Mouse (Mus musculus): ENCODE data around the gene Laptm5. TPM values are rescaled to one million over a fixed set of nuclear protein-coding genes. Genes with fewer than 3 reads are reported as not detected.
A peak's percentile ranks its signal among the peaks of the same experiment; 100 is the strongest.

The Laptm5 gene
- polyA plus RNA-seq, 1 experiment from 2014 or later, result 91.2 TPM

GRCm38 (mm10) chr4:130905882-130906281 lies 7.0 kb upstream of the Laptm5 start:
- Histone ChIP-seq H3K36me3 (ENCODE audit: control insufficient read depth, insufficient read depth) (no peaks in the 10 kb centered on the region), H3K4me3 (ENCODE audit: low read depth, low read length) (no peak overlapping the region), H3K4me1 (ENCODE audit: control insufficient read depth, low read depth, low read length) (peaks cover 9% of the 10 kb centered on the region), H3K27me3 (ENCODE audit: control insufficient read depth, insufficient read depth, low read depth, low read length) (no peaks in the 10 kb centered on the region), H3K4me2 (ENCODE audit: low read depth, low read length) (no peak overlapping the region), H3K9ac (ENCODE audit: low read depth, low read length) (no peak overlapping the region), H3K9me3 (replicated peaks; ENCODE audit: control insufficient read depth, low read length) (no peaks in the 10 kb centered on the region), H3K27ac (ENCODE audit: low read length) (no peak overlapping the region)
- ATAC-seq (ENCODE audit: low read depth), result no peak
- 46% methylated on average over 6 of the region's 6 CpGs for WGBS (ENCODE audit: insufficient replicate concordance)

- no peak for ATAC-seq (ENCODE audit: low read depth)
- H3K9me3 ChIP-seq (replicated peaks; ENCODE audit: control insufficient read depth, low read length), result no peaks in the 10 kb centered on the region
- H3K27me3 ChIP-seq (ENCODE audit: control insufficient read depth, insufficient read depth, low read depth, low read length), result no peaks in the 10 kb centered on the region
- no peak overlapping the region for H3K4me3 ChIP-seq (ENCODE audit: low read depth, low read length)
- peaks cover 9% of the 10 kb centered on the region for H3K4me1 ChIP-seq (ENCODE audit: control insufficient read depth, low read depth, low read length)
- H3K36me3 ChIP-seq (ENCODE audit: control insufficient read depth, insufficient read depth), result no peaks in the 10 kb centered on the region
- H3K9ac ChIP-seq (ENCODE audit: low read depth, low read length), result no peak overlapping the region
- H3K4me2 ChIP-seq (ENCODE audit: low read depth, low read length), result no peak overlapping the region
- WGBS (ENCODE audit: insufficient replicate concordance), result 59% methylated on average over 8 of the region's 8 CpGs
- H3K27ac ChIP-seq (ENCODE audit: low read length), result no peak overlapping the region
Measured at GRCm38 (mm10) chr4:130906296-130906695, 6.6 kb upstream of the Laptm5 start.

GRCm38 (mm10) chr4:130907200-130908069 lies 5.5 kb upstream of the Laptm5 start:
- Histone ChIP-seq H3K4me2 (ENCODE audit: low read depth, low read length) (no peak overlapping the region), H3K27ac (ENCODE audit: low read length) (no peak overlapping the region), H3K9me3 (replicated peaks; ENCODE audit: control insufficient read depth, low read length) (no peaks in the 10 kb centered on the region), H3K4me3 (ENCODE audit: low read depth, low read length) (no peak overlapping the region), H3K4me1 (ENCODE audit: control insufficient read depth, low read depth, low read length) (peaks cover 6% of the 10 kb centered on the region), H3K9ac (ENCODE audit: low read depth, low read length) (no peak overlapping the region), H3K27me3 (ENCODE audit: control insufficient read depth, insufficient read depth, low read depth, low read length) (no peaks in the 10 kb centered on the region), H3K36me3 (ENCODE audit: control insufficient read depth, insufficient read depth) (no peaks in the 10 kb centered on the region)
- no peak for ATAC-seq (ENCODE audit: low read depth)
- 75% methylated on average over 19 of the region's 19 CpGs for WGBS (ENCODE audit: insufficient replicate concordance)

- ATAC-seq (ENCODE audit: low read depth), result no peak
- no peak overlapping the region for H3K4me2 ChIP-seq (ENCODE audit: low read depth, low read length)
- no peaks in the 10 kb centered on the region for H3K9me3 ChIP-seq (replicated peaks; ENCODE audit: control insufficient read depth, low read length)
- no peak overlapping the region for H3K4me3 ChIP-seq (ENCODE audit: low read depth, low read length)
- H3K27me3 ChIP-seq (ENCODE audit: control insufficient read depth, insufficient read depth, low read depth, low read length), result no peaks in the 10 kb centered on the region
- peaks cover 6% of the 10 kb centered on the region for H3K4me1 ChIP-seq (ENCODE audit: control insufficient read depth, low read depth, low read length)
- no peak overlapping the region for H3K9ac ChIP-seq (ENCODE audit: low read depth, low read length)
- 80% methylated on average over 10 of the region's 10 CpGs for WGBS (ENCODE audit: insufficient replicate concordance)
- no peak overlapping the region for H3K27ac ChIP-seq (ENCODE audit: low read length)
- H3K36me3 ChIP-seq (ENCODE audit: control insufficient read depth, insufficient read depth), result no peaks in the 10 kb centered on the region
Measured at GRCm38 (mm10) chr4:130908133-130908532, 4.8 kb upstream of the Laptm5 start.

DNA sequence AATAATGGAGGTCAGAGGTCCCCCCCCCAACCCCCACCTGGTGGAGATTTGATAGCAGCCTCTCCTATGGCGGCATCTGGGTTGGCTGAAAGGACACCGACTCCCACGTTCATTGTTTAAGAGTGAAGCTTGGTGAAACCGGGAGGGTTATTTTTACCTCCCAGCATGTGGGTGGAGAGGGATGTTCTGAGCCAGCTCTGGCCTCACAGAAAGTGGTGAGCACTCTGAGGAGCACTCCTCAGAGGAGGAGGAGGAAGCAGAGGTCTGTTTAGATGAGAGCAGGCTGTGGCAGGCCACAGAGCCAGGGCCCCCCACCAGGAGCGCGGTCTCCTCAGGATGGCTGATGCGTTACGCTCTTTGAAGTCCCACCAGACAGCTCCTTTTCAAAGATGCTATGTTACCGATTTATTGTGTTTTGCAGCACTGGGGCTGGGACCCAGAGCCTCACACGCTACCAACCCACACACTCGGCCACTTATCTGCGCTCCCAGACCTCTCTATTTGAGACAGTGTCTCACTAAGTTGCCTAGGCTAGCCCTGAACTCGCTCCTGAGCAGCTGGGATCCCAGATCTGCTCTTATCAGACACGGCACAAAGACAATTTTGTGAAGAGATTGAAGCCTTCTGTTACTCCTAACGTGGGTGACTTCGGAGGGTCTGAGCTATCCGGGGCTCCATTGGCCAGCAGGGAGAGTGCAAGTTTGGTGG lies 3.6 kb upstream of the Laptm5 start:
- WGBS (ENCODE audit: insufficient replicate concordance), result 24% methylated on average over 17 of the region's 17 CpGs
- H3K9me3 ChIP-seq (replicated peaks; ENCODE audit: control insufficient read depth, low read length), result no peaks in the 10 kb centered on the region
- H3K9ac ChIP-seq (ENCODE audit: low read depth, low read length), result no peak overlapping the region
- H3K4me3 ChIP-seq (ENCODE audit: low read depth, low read length), result no peak overlapping the region
- peaks cover 6% of the 10 kb centered on the region for H3K4me1 ChIP-seq (ENCODE audit: control insufficient read depth, low read depth, low read length)
- no peaks in the 10 kb centered on the region for H3K36me3 ChIP-seq (ENCODE audit: control insufficient read depth, insufficient read depth)
- peak; percentile 31; the same call in 1 of the 2 replicates for ATAC-seq (ENCODE audit: low read depth)
- H3K27ac ChIP-seq (ENCODE audit: low read length), result no peak overlapping the region
- no peak overlapping the region for H3K4me2 ChIP-seq (ENCODE audit: low read depth, low read length)
- no peaks in the 10 kb centered on the region for H3K27me3 ChIP-seq (ENCODE audit: control insufficient read depth, insufficient read depth, low read depth, low read length)

DNA sequence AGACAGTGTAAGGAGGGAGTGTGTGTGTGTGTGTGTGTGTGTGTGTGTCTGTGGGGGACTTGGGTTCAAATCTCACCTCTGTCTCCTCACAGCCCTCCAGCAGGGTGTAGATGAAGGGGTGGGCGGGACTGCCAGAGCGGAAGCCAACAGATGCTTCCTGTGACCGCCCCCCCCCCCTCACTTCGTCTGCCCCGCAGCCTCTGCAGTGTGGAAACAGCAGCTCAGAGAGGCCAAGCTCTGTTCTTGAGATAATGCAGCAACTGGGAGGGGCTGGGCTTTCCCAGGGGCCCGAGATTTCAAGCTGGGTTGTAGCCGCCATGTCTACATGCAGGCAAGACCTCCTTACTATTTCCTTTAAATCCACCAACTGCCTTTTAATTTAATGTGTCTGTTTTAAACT lies 2.3 kb upstream of the Laptm5 start:
- Histone ChIP-seq H3K27me3 (ENCODE audit: control insufficient read depth, insufficient read depth, low read depth, low read length) (no peaks in the 10 kb centered on the region), H3K27ac (ENCODE audit: low read length) (no peak overlapping the region), H3K9ac (ENCODE audit: low read depth, low read length) (no peak overlapping the region), H3K4me3 (ENCODE audit: low read depth, low read length) (no peak overlapping the region), H3K36me3 (ENCODE audit: control insufficient read depth, insufficient read depth) (no peaks in the 10 kb centered on the region), H3K4me2 (ENCODE audit: low read depth, low read length) (no peak overlapping the region), H3K4me1 (ENCODE audit: control insufficient read depth, low read depth, low read length) (peaks cover 6% of the 10 kb centered on the region), H3K9me3 (replicated peaks; ENCODE audit: control insufficient read depth, low read length) (no peaks in the 10 kb centered on the region)
- WGBS (ENCODE audit: insufficient replicate concordance), result 9% methylated on average over 7 of the region's 7 CpGs
- peak; percentile 16; the same call in 1 of the 2 replicates for ATAC-seq (ENCODE audit: low read depth)

DNA sequence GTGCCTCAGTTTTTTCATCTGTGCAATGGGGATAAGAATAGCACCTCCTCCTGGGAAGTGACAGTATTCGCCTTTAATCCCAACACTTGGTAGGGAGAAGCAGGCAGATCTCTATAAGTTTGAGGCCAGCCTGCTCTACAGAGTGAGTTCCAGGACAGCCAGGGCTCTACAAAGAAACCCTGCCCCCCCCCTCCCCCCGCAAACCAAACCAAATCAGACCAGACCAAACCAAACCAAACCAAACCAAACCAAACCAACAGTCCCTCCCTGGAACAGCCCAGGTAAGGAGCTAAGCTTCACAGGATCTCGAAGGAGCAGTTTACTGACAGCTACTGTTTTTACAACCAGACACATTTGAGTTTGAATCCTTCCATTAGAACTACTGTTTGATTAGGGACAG lies 299 bp upstream of the Laptm5 start:
- Histone ChIP-seq H3K4me2 (ENCODE audit: low read depth, low read length) (no peak overlapping the region), H3K36me3 (ENCODE audit: control insufficient read depth, insufficient read depth) (no peaks in the 10 kb centered on the region), H3K9me3 (replicated peaks; ENCODE audit: control insufficient read depth, low read length) (no peaks in the 10 kb centered on the region), H3K4me1 (ENCODE audit: control insufficient read depth, low read depth, low read length) (peaks cover 6% of the 10 kb centered on the region), H3K27ac (ENCODE audit: low read length) (no peak overlapping the region), H3K4me3 (ENCODE audit: low read depth, low read length) (no peak overlapping the region), H3K9ac (ENCODE audit: low read depth, low read length) (no peak overlapping the region), H3K27me3 (ENCODE audit: control insufficient read depth, insufficient read depth, low read depth, low read length) (no peaks in the 10 kb centered on the region)
- ATAC-seq (ENCODE audit: low read depth), result no peak
- WGBS (ENCODE audit: insufficient replicate concordance), result 38% methylated on average over 3 of the region's 3 CpGs

DNA sequence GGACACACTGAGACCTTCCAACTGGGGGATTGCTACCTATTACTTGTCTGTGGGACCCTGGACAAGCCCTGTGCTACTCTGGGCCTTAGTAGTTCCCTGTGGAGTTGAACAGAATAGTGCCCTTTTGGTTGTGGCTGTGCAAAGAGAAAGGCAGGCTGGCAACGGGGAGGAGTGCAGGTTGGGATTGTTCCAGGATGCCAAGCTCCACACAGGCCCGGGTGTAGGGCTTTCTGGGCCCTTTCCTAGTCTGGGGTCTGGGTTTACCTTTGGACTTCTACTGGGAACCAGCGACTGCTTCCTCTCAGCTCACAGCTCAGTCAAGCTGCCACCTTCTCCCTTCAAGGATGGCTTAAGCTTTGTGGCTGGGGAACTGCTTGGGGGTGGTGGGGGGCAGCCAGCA lies 586 bp downstream of the Laptm5 start:
- WGBS (ENCODE audit: insufficient replicate concordance), result 3% methylated on average over 3 of the region's 3 CpGs
- Histone ChIP-seq H3K27ac (ENCODE audit: low read length) (peak overlapping the region; percentile 71), H3K9ac (ENCODE audit: low read depth, low read length) (peak overlapping the region; percentile 42), H3K4me2 (ENCODE audit: low read depth, low read length) (peak overlapping the region; percentile 20; the same call in 1 of the 2 replicates), H3K27me3 (ENCODE audit: control insufficient read depth, insufficient read depth, low read depth, low read length) (no peaks in the 10 kb centered on the region), H3K36me3 (ENCODE audit: control insufficient read depth, insufficient read depth) (no peaks in the 10 kb centered on the region), H3K4me3 (ENCODE audit: low read depth, low read length) (peak overlapping the region; percentile 46), H3K9me3 (replicated peaks; ENCODE audit: control insufficient read depth, low read length) (no peaks in the 10 kb centered on the region), H3K4me1 (ENCODE audit: control insufficient read depth, low read depth, low read length) (peaks cover 6% of the 10 kb centered on the region)
- ATAC-seq (ENCODE audit: low read depth), result no peak

DNA sequence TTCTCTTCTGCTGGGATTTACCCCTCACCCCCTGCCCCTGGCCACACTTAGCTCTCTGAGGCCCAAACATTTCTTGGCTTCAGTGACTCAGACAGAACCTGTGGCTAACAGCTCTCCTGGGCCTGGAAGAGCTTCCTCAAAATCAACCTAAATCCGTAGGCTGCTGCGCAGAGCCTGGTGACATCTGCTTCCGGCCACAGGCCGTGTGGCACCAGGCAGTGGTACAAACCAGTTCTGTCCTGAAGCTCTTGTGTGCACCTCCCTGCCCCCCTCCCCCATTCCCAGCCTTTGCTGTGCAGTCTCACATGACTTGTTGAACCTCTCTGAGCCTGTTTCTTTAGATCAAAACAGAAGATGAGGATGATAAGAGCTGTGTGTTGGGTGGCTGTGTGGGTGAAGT lies 1.1 kb downstream of the Laptm5 start:
- Histone ChIP-seq H3K4me2 (ENCODE audit: low read depth, low read length) (peak overlapping the region; percentile 20; the same call in 1 of the 2 replicates), H3K4me3 (ENCODE audit: low read depth, low read length) (peak overlapping the region; percentile 46), H3K36me3 (ENCODE audit: control insufficient read depth, insufficient read depth) (no peaks in the 10 kb centered on the region), H3K9me3 (replicated peaks; ENCODE audit: control insufficient read depth, low read length) (no peaks in the 10 kb centered on the region), H3K27me3 (ENCODE audit: control insufficient read depth, insufficient read depth, low read depth, low read length) (no peaks in the 10 kb centered on the region), H3K27ac (ENCODE audit: low read length) (peak overlapping the region; percentile 71), H3K4me1 (ENCODE audit: control insufficient read depth, low read depth, low read length) (peaks cover 6% of the 10 kb centered on the region), H3K9ac (ENCODE audit: low read depth, low read length) (peak overlapping the region; percentile 42; the same call in 1 of the 2 replicates)
- 18% methylated on average over 4 of the region's 4 CpGs for WGBS (ENCODE audit: insufficient replicate concordance)
- peak; percentile 35; the same call in 1 of the 2 replicates for ATAC-seq (ENCODE audit: low read depth)

Data from liver, embryonic 16.5 days (tissue).